Mouse (Mus musculus): ENCODE measurements around the gene Bphl.

Bphl gene

DNA sequence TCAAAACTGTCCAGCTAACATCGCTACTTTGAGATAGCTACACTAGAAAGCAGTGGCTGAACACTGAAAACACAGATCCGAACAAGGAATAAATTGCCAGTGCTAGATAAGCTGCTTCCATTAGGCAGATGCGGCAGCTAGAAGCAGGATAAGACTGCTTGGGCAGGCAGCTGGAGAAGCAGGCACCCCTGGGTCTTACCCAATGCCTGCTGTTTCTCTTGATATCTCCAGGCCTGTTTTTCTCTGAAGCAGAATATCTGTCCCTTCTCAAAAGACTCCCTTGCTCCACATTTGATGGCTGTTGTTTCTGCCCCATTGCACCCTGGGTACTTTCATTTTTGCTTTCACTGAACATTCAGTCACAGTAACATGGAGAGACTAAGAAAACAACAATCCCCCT is 63.3 kb downstream of the Bphl start:
- CTCF ChIA-PET: no interaction called here
- POLR2A ChIA-PET: interaction anchor here in 3 of 4 experiments (1.0 to 3.1 kb wide), 9 partner anchors 9 to 63 kb away, joined by 3 to 22 read pairs (median 4); partner anchors contain the start of genes Bphl (in 1 of the 3) and Tubb2b (in 1 of the 3)

DNA sequence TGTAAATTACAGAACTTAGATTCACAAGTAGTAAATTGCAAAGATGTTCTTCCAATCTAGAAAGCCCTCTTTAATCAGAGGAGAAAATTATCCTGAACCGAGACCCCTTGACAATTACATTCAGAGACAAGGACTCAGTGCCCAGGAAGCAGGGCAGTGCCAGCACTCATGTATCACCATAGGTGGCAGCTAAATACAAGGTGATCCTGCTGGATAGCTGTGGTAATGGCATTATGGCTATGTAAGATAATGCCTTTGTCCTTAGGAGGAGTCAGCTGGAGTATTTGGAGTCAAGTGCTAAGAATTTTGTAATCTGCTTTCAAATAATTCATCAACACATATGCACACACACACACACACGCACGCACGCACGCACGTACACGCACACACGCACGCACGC is 63.9 kb downstream of the Bphl start:
- ChIA-PET CTCF (interaction anchor here in 1 of 4 experiments (0.7 kb wide), 1 partner anchor 103 kb away, joined by 3 read pairs; no protein-coding TSS in a partner anchor), POLR2A (interaction anchor here in 2 of 4 experiments (1.3 to 3.1 kb wide), 7 partner anchors 9 to 64 kb away, joined by 3 to 22 read pairs (median 4); partner anchors contain the start of genes Tubb2b (in 2 of the 2) and Bphl (in 1 of the 2))

GRCm38 (mm10) chr13:34101908-34102307 is 64.5 kb downstream of the Bphl start:
- POLR2A ChIA-PET: interaction anchor here in 2 of 4 experiments (0.9 to 2.6 kb wide), 6 partner anchors 8 to 65 kb away, joined by 3 to 13 read pairs (median 6); partner anchors contain the start of genes Tubb2b (in 2 of the 2) and Bphl (in 1 of the 2)
- CTCF ChIA-PET: interaction anchor here in 1 of 4 experiments (0.7 kb wide), 1 partner anchor 103 kb away, joined by 3 read pairs; no protein-coding TSS in a partner anchor

GRCm38 (mm10) chr13:34105364-34105763 is 68.0 kb downstream of the Bphl start:
- ChIA-PET POLR2A (no interaction called here), CTCF (no interaction called here)

GRCm38 (mm10) chr13:34106256-34106655 is 68.9 kb downstream of the Bphl start:
- CTCF ChIA-PET: no interaction called here
- POLR2A ChIA-PET: interaction anchor here in 2 of 4 experiments (0.6 to 1.7 kb wide), 4 partner anchors 23 to 68 kb away, joined by 3 to 9 read pairs (median 5); partner anchors contain the start of gene Tubb2b (in 2 of the 2)

GRCm38 (mm10) chr13:34106999-34107398 is 69.6 kb downstream of the Bphl start:
- ChIA-PET POLR2A (interaction anchor here in 2 of 4 experiments (0.8 to 1.7 kb wide), 4 partner anchors 22 to 43 kb away, joined by 3 to 9 read pairs (median 5); partner anchors contain the start of gene Tubb2b (in 2 of the 2)), CTCF (no interaction called here)

DNA sequence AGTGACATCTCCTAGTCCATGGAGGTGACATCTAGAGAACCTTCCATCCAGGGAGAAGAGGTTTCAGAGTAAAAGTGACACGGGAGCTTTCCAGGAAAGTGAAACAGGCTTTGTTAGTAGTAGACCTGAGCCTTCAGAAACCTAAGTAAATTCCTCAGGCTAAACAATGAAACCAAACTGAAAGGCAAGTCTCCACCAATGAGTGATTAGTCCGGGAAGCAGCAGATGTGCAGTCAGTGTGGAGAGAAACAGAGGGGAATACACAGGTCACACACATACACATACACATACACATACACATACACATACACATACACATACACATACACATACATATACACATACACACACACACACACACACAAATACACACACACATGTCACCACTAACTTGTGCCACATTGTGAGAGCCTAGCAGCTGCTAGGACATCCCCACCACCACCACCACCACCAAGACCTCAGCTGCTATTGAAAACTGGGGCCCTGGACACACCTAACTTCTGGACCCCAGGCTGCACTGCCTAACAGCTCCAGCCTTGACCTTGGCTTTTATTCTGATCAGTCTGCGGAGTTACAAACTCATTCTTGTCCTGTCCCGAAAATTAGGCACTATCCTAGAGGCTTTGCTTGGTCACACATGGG is 71.8 kb downstream of the Bphl start:
- POLR2A ChIA-PET: interaction anchor here (0.6 to 16.0 kb wide), 63 partner anchors 8 to 1631 kb away, joined by 3 to 643 read pairs (median 6); partner anchors contain the start of genes Tubb2b (in 4 of the 4), Bphl (in 3 of the 4), Psmg4 (in 2 of the 4) and Ripk1 (in 2 of the 4)
- CTCF ChIA-PET: interaction anchor here in 2 of 4 experiments (0.6 to 1.6 kb wide), 5 partner anchors 20 to 114 kb away, joined by 3 to 6 read pairs (median 3); partner anchors contain the start of gene Tubb2b (in 1 of the 2)

GRCm38 (mm10) chr13:34109677-34110058 is 72.3 kb downstream of the Bphl start:
- ChIA-PET CTCF (interaction anchor here in 2 of 4 experiments (0.6 to 1.6 kb wide), 5 partner anchors 20 to 115 kb away, joined by 3 to 6 read pairs (median 3); partner anchors contain the start of gene Tubb2b (in 1 of the 2)), POLR2A (interaction anchor here (0.6 to 16.0 kb wide), 64 partner anchors 8 to 351 kb away, joined by 3 to 643 read pairs (median 6); partner anchors contain the start of genes Tubb2b (in 4 of the 4), Bphl (in 3 of the 4), Psmg4 (in 3 of the 4) and Ripk1 (in 2 of the 4))

- ChIA-PET CTCF (interaction anchor here in 3 of 4 experiments (0.5 to 0.9 kb wide), 3 partner anchors 20 to 43 kb away, joined by 3 to 4 read pairs (median 3); no protein-coding TSS in a partner anchor), POLR2A (interaction anchor here (0.5 to 16.0 kb wide), 38 partner anchors 8 to 1309 kb away, joined by 3 to 643 read pairs (median 8); partner anchors contain the start of genes Tubb2b (in 4 of the 4), Bphl (in 3 of the 4), Psmg4 (in 2 of the 4) and Ripk1 (in 1 of the 4))
These were observed 73.6 kb downstream of the Bphl start for GRCm38 (mm10) chr13:34111019-34111418.

GRCm38 (mm10) chr13:34111878-34112277 is 74.5 kb downstream of the Bphl start:
- ChIA-PET CTCF (no interaction called here), POLR2A (interaction anchor here (0.6 to 16.0 kb wide), 17 partner anchors 9 to 117 kb away, joined by 3 to 643 read pairs (median 33); partner anchors contain the start of genes Tubb2b (in 4 of the 4) and Psmg4 (in 2 of the 4))

GRCm38 (mm10) chr13:34112369-34113081 is 75.1 kb downstream of the Bphl start:
- POLR2A ChIA-PET: interaction anchor here in 3 of 4 experiments (0.6 to 16.0 kb wide), 10 partner anchors 8 to 50 kb away, joined by 3 to 643 read pairs (median 45); partner anchors contain the start of genes Tubb2b (in 3 of the 3) and Psmg4 (in 2 of the 3)
- CTCF ChIA-PET: no interaction called here

DNA sequence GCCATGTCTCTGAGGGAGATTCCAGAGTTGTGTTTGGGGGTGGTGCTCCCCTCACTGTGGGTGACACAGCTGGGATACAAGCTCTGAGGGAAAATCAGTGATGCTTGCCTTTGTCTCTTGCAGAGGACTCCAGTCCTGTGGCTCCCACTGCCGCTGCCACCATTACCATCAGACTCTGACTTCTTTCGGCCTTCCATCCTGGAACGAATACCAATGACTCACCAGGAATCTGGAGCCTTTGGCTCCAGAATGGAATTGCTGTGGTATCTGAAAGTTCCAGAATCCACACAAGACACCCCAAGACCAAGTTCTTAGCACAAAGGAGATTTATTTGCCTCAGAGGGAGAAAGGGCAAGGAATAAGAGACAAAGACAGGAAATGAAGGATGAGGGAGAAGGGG is 75.7 kb downstream of the Bphl start:
- ChIA-PET POLR2A (interaction anchor here in 3 of 4 experiments (0.5 to 16.0 kb wide), 7 partner anchors 8 to 235 kb away, joined by 3 to 643 read pairs (median 53); partner anchors contain the start of gene Tubb2b (in 3 of the 3)), CTCF (no interaction called here)

GRCm38 (mm10) chr13:34114654-34115053 is 77.3 kb downstream of the Bphl start:
- CTCF ChIA-PET: no interaction called here
- POLR2A ChIA-PET: interaction anchor here (0.6 to 16.0 kb wide), 10 partner anchors 11 to 346 kb away, joined by 3 to 643 read pairs (median 4); partner anchors contain the start of gene Tubb2b (in 4 of the 4)

DNA sequence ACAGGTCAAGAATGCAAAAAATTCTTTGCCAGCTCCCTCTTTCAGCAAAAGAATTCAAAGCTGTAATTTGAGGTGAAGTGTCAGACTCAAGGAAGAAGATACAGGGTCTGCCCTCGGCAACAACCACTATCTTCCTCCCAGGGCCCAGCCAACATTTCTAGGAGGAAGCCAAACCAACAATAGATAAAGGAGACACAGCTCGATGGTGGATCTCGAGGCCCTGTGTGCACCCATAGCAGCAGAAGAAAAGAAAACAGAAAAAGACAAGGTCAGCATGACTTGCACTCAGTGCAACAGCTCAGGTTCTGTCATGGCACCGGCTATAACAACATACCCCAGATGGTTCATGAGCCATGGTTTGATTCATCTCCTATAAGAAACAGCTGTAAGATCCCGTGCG is 79.1 kb downstream of the Bphl start:
- ChIA-PET CTCF (no interaction called here), POLR2A (interaction anchor here (0.8 to 16.0 kb wide), 8 partner anchors 12 to 64 kb away, joined by 3 to 643 read pairs (median 10); partner anchors contain the start of gene Tubb2b (in 4 of the 4))

- ChIA-PET POLR2A (interaction anchor here in 3 of 4 experiments (0.9 to 16.0 kb wide), 7 partner anchors 9 to 23 kb away, joined by 3 to 643 read pairs (median 9); partner anchors contain the start of gene Tubb2b (in 3 of the 3)), CTCF (no interaction called here)
These were observed 81.4 kb downstream of the Bphl start for GRCm38 (mm10) chr13:34118816-34119215.

- CTCF ChIA-PET: no interaction called here
- POLR2A ChIA-PET: interaction anchor here in 3 of 4 experiments (1.1 to 16.0 kb wide), 7 partner anchors 9 to 33 kb away, joined by 3 to 643 read pairs (median 9); partner anchors contain the start of gene Tubb2b (in 3 of the 3)
These were observed 82.0 kb downstream of the Bphl start for GRCm38 (mm10) chr13:34119406-34119805.

GRCm38 (mm10) chr13:34120536-34120935 is 83.1 kb downstream of the Bphl start:
- ChIA-PET CTCF (interaction anchor here in 1 of 4 experiments (0.7 kb wide), 1 partner anchor 11 kb away, joined by 3 read pairs; no protein-coding TSS in a partner anchor), POLR2A (interaction anchor here in 3 of 4 experiments (0.6 to 16.0 kb wide), 14 partner anchors 8 to 49 kb away, joined by 3 to 643 read pairs (median 4); partner anchors contain the start of gene Tubb2b (in 2 of the 3))
